Mouse (Mus musculus): ENCODE measurements around the gene Ccdc73. TPM values are rescaled to one million over a fixed set of nuclear protein-coding genes. Genes with fewer than 3 reads are reported as not detected.
"Not testable (repeated sequence)": the region's sequence is repeated elsewhere in the genome, so short reads cannot be mapped to it uniquely, and the experiment has no call there.

The Ccdc73 gene
- polyA plus RNA-seq, 1 experiment from 2014 or later: 4.7 TPM

GRCm38 (mm10) chr2:104848235-104849161 is 19.1 kb upstream of the Ccdc73 start:
- peak overlapping the region; percentile 70; the same call in 1 of the 2 replicates for H3K9ac ChIP-seq (replicated peaks; ENCODE audit: low read length)
- H3K4me1 ChIP-seq (ENCODE audit: insufficient read depth, low read length): peaks cover 5% of the 10 kb centered on the region
- H3K9me3 ChIP-seq (ENCODE audit: low read length): no peaks in the 10 kb centered on the region
- no peak for ATAC-seq (ENCODE audit: low FRiP score, low TSS enrichment)
- H3K27ac ChIP-seq (ENCODE audit: low read length): no peak overlapping the region
- no peaks in the 10 kb centered on the region for H3K36me3 ChIP-seq (ENCODE audit: insufficient read depth, low read length)
- H3K4me2 ChIP-seq (replicated peaks; ENCODE audit: low read depth, low read length): peak overlapping the region; percentile 98
- peaks cover 4% of the 10 kb centered on the region for H3K27me3 ChIP-seq (ENCODE audit: insufficient read depth, low read length)
- H3K4me3 ChIP-seq (ENCODE audit: low read length): peak overlapping the region; percentile 62
- 41% methylated on average over 16 of the region's 16 CpGs for WGBS

- Histone ChIP-seq H3K4me2 (replicated peaks; ENCODE audit: low read depth, low read length) (peak within 1 kb of the TSS; percentile 98), H3K9me3 (ENCODE audit: low read length) (no peaks in the 10 kb centered on the region), H3K9ac (replicated peaks; ENCODE audit: low read length) (peak within 1 kb of the TSS; percentile 70), H3K4me3 (ENCODE audit: low read length) (peak within 1 kb of the TSS; percentile 62), H3K27me3 (ENCODE audit: insufficient read depth, low read length) (peaks cover 4% of the 10 kb centered on the region), H3K36me3 (ENCODE audit: insufficient read depth, low read length) (no peaks in the 10 kb centered on the region), H3K27ac (ENCODE audit: low read length) (no peak within 1 kb of the TSS), H3K4me1 (ENCODE audit: insufficient read depth, low read length) (peaks cover 5% of the 10 kb centered on the region)
- ATAC-seq (ENCODE audit: low FRiP score, low TSS enrichment): peak; percentile 94
- under 1% methylated on average over 62 of the region's 62 CpGs for WGBS
Observed at GRCm38 (mm10) chr2:104849276-104849990, 18.2 kb upstream of the Ccdc73 start, which contains the start of gene Prrg4. Prrg4 (minus strand) TSS chr2:104849876.

- H3K4me1 ChIP-seq (ENCODE audit: insufficient read depth, low read length): peaks cover 5% of the 10 kb centered on the region
- H3K4me2 ChIP-seq (replicated peaks; ENCODE audit: low read depth, low read length): peak overlapping the region; percentile 98
- no peak for ATAC-seq (ENCODE audit: low FRiP score, low TSS enrichment)
- H3K4me3 ChIP-seq (ENCODE audit: low read length): peak overlapping the region; percentile 62
- no peak overlapping the region for H3K27ac ChIP-seq (ENCODE audit: low read length)
- H3K9ac ChIP-seq (replicated peaks; ENCODE audit: low read length): peak overlapping the region; percentile 70; the same call in 1 of the 2 replicates
- no peaks in the 10 kb centered on the region for H3K9me3 ChIP-seq (ENCODE audit: low read length)
- no peaks in the 10 kb centered on the region for H3K36me3 ChIP-seq (ENCODE audit: insufficient read depth, low read length)
- H3K27me3 ChIP-seq (ENCODE audit: insufficient read depth, low read length): peaks cover 4% of the 10 kb centered on the region
- 69% methylated on average over 3 of the region's 3 CpGs for WGBS
Observed at GRCm38 (mm10) chr2:104849991-104850359, 17.6 kb upstream of the Ccdc73 start.

GRCm38 (mm10) chr2:104851686-104852085 is 15.9 kb upstream of the Ccdc73 start:
- Histone ChIP-seq H3K9ac (replicated peaks; ENCODE audit: low read length) (no peak overlapping the region), H3K9me3 (ENCODE audit: low read length) (no peaks in the 10 kb centered on the region), H3K4me3 (ENCODE audit: low read length) (no peak overlapping the region), H3K27ac (ENCODE audit: low read length) (no peak overlapping the region), H3K27me3 (ENCODE audit: insufficient read depth, low read length) (peaks cover 4% of the 10 kb centered on the region), H3K4me1 (ENCODE audit: insufficient read depth, low read length) (peaks cover 5% of the 10 kb centered on the region), H3K4me2 (replicated peaks; ENCODE audit: low read depth, low read length) (no peak overlapping the region), H3K36me3 (ENCODE audit: insufficient read depth, low read length) (no peaks in the 10 kb centered on the region)
- ATAC-seq (ENCODE audit: low FRiP score, low TSS enrichment): no peak
- 49% methylated on average over 5 of the region's 5 CpGs for WGBS

GRCm38 (mm10) chr2:104852546-104852945 is 15.1 kb upstream of the Ccdc73 start:
- ATAC-seq (ENCODE audit: low FRiP score, low TSS enrichment): no peak
- no peak overlapping the region for H3K4me3 ChIP-seq (ENCODE audit: low read length)
- H3K9ac ChIP-seq (replicated peaks; ENCODE audit: low read length): no peak overlapping the region
- H3K4me1 ChIP-seq (ENCODE audit: insufficient read depth, low read length): peaks cover 5% of the 10 kb centered on the region
- H3K4me2 ChIP-seq (replicated peaks; ENCODE audit: low read depth, low read length): no peak overlapping the region
- WGBS: 88% methylated on average over 7 of the region's 7 CpGs
- H3K9me3 ChIP-seq (ENCODE audit: low read length): no peaks in the 10 kb centered on the region
- no peaks in the 10 kb centered on the region for H3K36me3 ChIP-seq (ENCODE audit: insufficient read depth, low read length)
- no peak overlapping the region for H3K27ac ChIP-seq (ENCODE audit: low read length)
- peaks cover 4% of the 10 kb centered on the region for H3K27me3 ChIP-seq (ENCODE audit: insufficient read depth, low read length)

- H3K4me1 ChIP-seq (ENCODE audit: insufficient read depth, low read length): no peaks in the 10 kb centered on the region
- H3K9me3 ChIP-seq (ENCODE audit: low read length): no peaks in the 10 kb centered on the region
- no peak overlapping the region for H3K4me3 ChIP-seq (ENCODE audit: low read length)
- no peak for ATAC-seq (ENCODE audit: low FRiP score, low TSS enrichment)
- no peaks in the 10 kb centered on the region for H3K27me3 ChIP-seq (ENCODE audit: insufficient read depth, low read length)
- no peak overlapping the region for H3K4me2 ChIP-seq (replicated peaks; ENCODE audit: low read depth, low read length)
- no peak overlapping the region for H3K9ac ChIP-seq (replicated peaks; ENCODE audit: low read length)
- H3K27ac ChIP-seq (ENCODE audit: low read length): no peak overlapping the region
- 94% methylated on average over 1 of the region's 1 CpGs for WGBS
- no peaks in the 10 kb centered on the region for H3K36me3 ChIP-seq (ENCODE audit: insufficient read depth, low read length)
Observed at GRCm38 (mm10) chr2:104854836-104855235, 12.8 kb upstream of the Ccdc73 start.

GRCm38 (mm10) chr2:104855732-104856131 is 11.9 kb upstream of the Ccdc73 start:
- WGBS: 24% methylated on average over 3 of the region's 3 CpGs
- H3K27ac ChIP-seq (ENCODE audit: low read length): no peak overlapping the region
- no peak overlapping the region for H3K4me2 ChIP-seq (replicated peaks; ENCODE audit: low read depth, low read length)
- no peaks in the 10 kb centered on the region for H3K36me3 ChIP-seq (ENCODE audit: insufficient read depth, low read length)
- no peak overlapping the region for H3K4me3 ChIP-seq (ENCODE audit: low read length)
- no peak overlapping the region for H3K9ac ChIP-seq (replicated peaks; ENCODE audit: low read length)
- no peak for ATAC-seq (ENCODE audit: low FRiP score, low TSS enrichment)
- no peaks in the 10 kb centered on the region for H3K27me3 ChIP-seq (ENCODE audit: insufficient read depth, low read length)
- no peaks in the 10 kb centered on the region for H3K4me1 ChIP-seq (ENCODE audit: insufficient read depth, low read length)
- no peaks in the 10 kb centered on the region for H3K9me3 ChIP-seq (ENCODE audit: low read length)

GRCm38 (mm10) chr2:104856218-104856617 is 11.4 kb upstream of the Ccdc73 start:
- Histone ChIP-seq H3K4me3 (ENCODE audit: low read length) (no peak overlapping the region), H3K27me3 (ENCODE audit: insufficient read depth, low read length) (no peaks in the 10 kb centered on the region), H3K9me3 (ENCODE audit: low read length) (no peaks in the 10 kb centered on the region), H3K9ac (replicated peaks; ENCODE audit: low read length) (no peak overlapping the region), H3K27ac (ENCODE audit: low read length) (no peak overlapping the region), H3K36me3 (ENCODE audit: insufficient read depth, low read length) (no peaks in the 10 kb centered on the region), H3K4me1 (ENCODE audit: insufficient read depth, low read length) (no peaks in the 10 kb centered on the region), H3K4me2 (replicated peaks; ENCODE audit: low read depth, low read length) (no peak overlapping the region)
- ATAC-seq (ENCODE audit: low FRiP score, low TSS enrichment): no peak
- 67% methylated on average over 1 of the region's 1 CpGs for WGBS

- not testable (repeated sequence) for H3K9me3 ChIP-seq (ENCODE audit: low read length); H3K27ac ChIP-seq (ENCODE audit: low read length); H3K9ac ChIP-seq (replicated peaks; ENCODE audit: low read length); H3K4me3 ChIP-seq (ENCODE audit: low read length); H3K36me3 ChIP-seq (ENCODE audit: insufficient read depth, low read length); H3K4me2 ChIP-seq (replicated peaks; ENCODE audit: low read depth, low read length); H3K4me1 ChIP-seq (ENCODE audit: insufficient read depth, low read length); ATAC-seq (ENCODE audit: low FRiP score, low TSS enrichment); H3K27me3 ChIP-seq (ENCODE audit: insufficient read depth, low read length)
- WGBS: 88% methylated on average over 3 of the region's 3 CpGs
Observed at GRCm38 (mm10) chr2:104858083-104858482, 9.5 kb upstream of the Ccdc73 start.

- H3K4me1 ChIP-seq (ENCODE audit: insufficient read depth, low read length): no peaks in the 10 kb centered on the region
- no peak overlapping the region for H3K4me3 ChIP-seq (ENCODE audit: low read length)
- WGBS: 52% methylated on average over 5 of the region's 5 CpGs
- H3K27ac ChIP-seq (ENCODE audit: low read length): no peak overlapping the region
- no peak for ATAC-seq (ENCODE audit: low FRiP score, low TSS enrichment)
- H3K27me3 ChIP-seq (ENCODE audit: insufficient read depth, low read length): no peaks in the 10 kb centered on the region
- no peak overlapping the region for H3K4me2 ChIP-seq (replicated peaks; ENCODE audit: low read depth, low read length)
- no peaks in the 10 kb centered on the region for H3K36me3 ChIP-seq (ENCODE audit: insufficient read depth, low read length)
- H3K9ac ChIP-seq (replicated peaks; ENCODE audit: low read length): no peak overlapping the region
- H3K9me3 ChIP-seq (ENCODE audit: low read length): no peaks in the 10 kb centered on the region
Observed at GRCm38 (mm10) chr2:104859060-104859459, 8.5 kb upstream of the Ccdc73 start.

Data from kidney, embryonic 16.5 days (tissue).